Mouse (Mus musculus) naive thymus-derived CD4-positive, alpha-beta T cell, adult 5 months (primary cell): ENCODE measurements around the gene Ccdc83. TPM values are rescaled to one million over a fixed set of nuclear protein-coding genes. Genes with fewer than 3 reads are reported as not detected.

Experiments used
- polyA plus RNA-seq: library from polyadenylated mRNA; unstranded; fragments of 100-300 nt; shearing (Covaris generic); gene quantifications from one replicate; pipeline ENCODE4 v1.2.1, GENCODE M21; 2017

The Ccdc83 gene
- polyA plus RNA-seq, result not detected

GRCm38 (mm10) chr7:90265289-90265970 lies at the start of gene Ccdc83:
Ccdc83 (minus strand) TSS chr7:90265777.

GRCm38 (mm10) chr7:90301942-90302646 lies 36.5 kb upstream of the Ccdc83 start, which contains the start of gene Sytl2:
Sytl2 (plus strand) TSS chr7:90302252.

Other genes starting within 250 kb of the Ccdc83 start
- gene Picalm, start 135.6 kb downstream of the Ccdc83 start, polyA plus RNA-seq, result 51.7 TPM
- gene Sytl2, start 36.5 kb upstream of the Ccdc83 start, polyA plus RNA-seq, result 67.5 TPM
- gene Ccdc89, start 160.8 kb upstream of the Ccdc83 start, polyA plus RNA-seq, result not detected
- 247 TPM for gene Crebzf, start 177.0 kb upstream of the Ccdc83 start, polyA plus RNA-seq
- 40.9 TPM for gene Tmem126a, start 191.5 kb upstream of the Ccdc83 start, polyA plus RNA-seq
- 21.1 TPM for gene Tmem126b, start 210.2 kb upstream of the Ccdc83 start, polyA plus RNA-seq
- gene Dlg2, start 210.9 kb upstream of the Ccdc83 start, polyA plus RNA-seq, result not detected